Mouse (Mus musculus) lung, postnatal 4 days (tissue): ENCODE data around the gene Nectin2.

Experiments
- DNase-seq, 2 experiments: peaks; one replicate each; pipeline ENCODE4 v3.0.0; 2021

Nectin2 gene

DNA sequence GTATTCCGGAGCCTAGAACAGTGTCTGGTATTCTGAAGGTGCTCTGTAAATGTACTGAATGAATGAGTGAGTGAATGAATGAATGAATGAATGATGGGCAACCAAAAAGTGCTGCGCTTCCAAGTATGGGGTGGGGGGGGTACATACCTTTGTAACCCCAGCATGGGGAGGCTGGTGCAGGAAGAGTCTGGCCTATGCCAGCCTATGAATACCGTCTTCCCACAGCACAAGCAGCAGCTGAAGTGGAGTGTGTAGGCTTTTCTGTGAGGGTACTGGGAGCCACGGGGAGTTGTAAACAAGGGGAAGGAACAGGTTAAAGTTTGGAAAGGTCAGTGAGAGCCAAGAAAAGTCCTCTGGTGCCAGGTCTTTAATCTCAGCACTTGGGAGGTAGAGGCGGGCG is 6.5 kb downstream of the Nectin2 start:
- DNase-seq, result no peak

DNA sequence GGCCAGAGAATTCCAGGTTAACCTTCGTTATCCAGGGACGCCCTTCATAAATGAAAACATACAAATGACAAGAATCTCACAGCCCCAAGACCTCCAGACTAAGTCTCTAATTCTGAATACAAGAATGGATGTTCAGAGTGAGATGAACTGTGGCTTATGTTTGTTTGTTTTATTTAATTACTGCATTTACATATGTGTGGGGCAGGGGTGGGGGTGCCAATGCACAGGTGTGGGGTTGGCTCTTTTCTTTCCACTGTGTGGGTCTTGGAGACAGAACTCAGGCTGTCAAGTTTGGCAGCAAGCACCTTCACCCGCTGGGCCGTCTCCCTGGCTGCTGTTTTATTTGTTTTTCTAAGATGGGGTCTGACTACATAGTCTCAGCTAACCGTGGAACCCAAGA is 7.8 kb downstream of the Nectin2 start:
- DNase-seq, result no peak

DNA sequence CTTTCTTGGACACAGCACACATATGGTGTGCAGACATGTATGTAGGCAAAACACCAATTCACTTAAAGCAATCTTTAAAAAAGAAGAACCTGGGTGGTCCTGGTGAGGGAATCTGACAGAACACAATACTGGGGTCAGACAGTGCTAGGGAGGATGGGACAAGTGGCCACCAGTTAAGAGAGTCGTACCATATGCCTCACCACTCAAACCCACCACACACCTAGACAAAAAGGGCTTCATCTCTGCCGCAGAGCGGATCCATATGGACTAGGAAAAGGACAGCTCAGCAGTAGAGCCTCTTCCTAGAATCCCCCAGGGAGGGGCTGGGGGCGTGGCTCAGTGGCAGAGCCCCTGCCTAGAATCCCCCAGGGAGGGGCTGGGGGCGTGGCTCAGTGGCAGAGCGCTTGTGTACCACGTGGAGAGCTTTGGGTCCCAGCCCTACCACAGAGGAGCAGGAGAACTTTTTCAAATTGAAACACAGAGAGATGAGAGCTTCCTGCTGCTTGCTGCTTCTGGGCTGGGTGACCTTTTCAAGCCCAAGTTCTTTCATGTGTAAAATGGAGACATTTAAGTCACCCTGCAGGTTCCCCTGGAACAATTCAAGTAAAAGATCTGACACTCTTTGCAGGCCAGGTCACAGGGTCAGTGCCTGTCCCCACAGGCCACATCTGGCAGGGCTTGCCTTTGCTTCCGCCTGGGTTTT is 8.8 kb downstream of the Nectin2 start:
- peak; percentile 45 to 76 for DNase-seq

DNA sequence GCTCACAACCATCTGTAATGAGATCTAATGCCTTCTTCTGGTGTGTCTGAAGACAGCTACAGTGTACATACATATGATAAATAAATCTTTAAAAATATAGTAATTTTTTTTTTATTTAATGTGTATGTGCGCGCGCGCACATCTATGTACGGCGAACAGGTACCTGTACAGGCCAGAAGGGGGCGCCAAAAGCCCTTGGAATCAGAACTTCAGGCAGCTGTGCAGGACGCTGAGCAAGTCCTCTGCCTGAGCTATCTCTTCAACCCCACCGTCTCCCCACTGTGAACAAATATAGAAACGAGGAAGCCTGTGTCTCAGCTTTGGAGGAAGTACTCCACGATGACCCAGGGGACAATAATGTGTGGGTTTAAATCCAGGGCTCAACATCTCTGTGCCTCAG is 10.0 kb downstream of the Nectin2 start:
- DNase-seq, result peak in 1 of 2 experiments; percentile 46

DNA sequence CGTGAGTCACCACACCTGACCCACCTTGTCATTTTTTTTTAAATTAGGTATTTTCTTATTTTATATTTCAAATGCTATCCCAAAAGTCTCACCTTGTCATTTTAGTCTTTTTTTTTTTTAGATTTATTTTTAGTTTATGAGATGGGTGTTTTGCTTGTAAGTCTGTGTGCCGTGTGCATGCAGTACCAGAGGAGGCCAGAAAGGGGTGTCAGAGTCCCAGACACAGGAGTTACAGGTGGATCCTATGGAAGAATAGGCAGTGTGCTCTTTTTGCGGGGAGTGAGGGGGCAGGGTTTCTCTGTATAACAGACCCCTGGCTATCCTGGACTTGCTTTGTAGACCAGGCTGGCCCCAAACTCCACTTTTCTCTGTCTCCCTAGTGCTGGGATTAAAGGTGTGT is 11.5 kb downstream of the Nectin2 start:
- no peak for DNase-seq

DNA sequence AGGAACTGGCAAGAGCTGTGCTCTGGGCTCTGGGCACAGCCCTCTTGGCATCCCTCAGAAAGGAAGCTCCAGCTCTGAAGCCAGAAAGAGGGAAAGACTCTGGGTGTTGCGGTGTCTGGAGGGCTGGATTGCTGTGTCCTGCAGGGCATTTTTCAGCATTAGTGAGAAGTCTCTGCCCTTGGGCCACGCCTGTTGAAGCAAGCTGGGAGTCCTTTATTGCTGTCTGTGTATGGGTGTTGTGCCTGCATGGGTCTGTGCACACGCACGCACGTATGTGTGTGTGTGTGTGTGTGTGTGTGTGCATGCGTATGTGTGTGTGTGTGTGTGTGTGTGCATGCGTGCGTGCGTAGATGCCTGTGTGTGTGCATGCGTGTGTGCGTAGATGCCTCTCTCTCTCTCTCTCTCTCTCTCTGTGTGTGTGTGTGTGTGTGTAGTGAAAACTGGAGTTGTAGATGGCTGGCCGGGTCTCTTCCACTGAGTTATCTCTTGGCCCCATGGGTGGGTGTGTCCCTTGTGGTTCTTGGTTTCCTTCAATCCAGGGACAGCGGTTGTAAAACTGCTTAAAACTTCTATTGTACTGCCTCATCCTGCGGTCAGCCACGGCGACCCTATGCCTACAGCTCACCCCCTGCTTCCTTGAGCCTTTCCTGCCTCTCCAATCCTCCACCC is 13.8 kb downstream of the Nectin2 start:
- no peak for DNase-seq

DNA sequence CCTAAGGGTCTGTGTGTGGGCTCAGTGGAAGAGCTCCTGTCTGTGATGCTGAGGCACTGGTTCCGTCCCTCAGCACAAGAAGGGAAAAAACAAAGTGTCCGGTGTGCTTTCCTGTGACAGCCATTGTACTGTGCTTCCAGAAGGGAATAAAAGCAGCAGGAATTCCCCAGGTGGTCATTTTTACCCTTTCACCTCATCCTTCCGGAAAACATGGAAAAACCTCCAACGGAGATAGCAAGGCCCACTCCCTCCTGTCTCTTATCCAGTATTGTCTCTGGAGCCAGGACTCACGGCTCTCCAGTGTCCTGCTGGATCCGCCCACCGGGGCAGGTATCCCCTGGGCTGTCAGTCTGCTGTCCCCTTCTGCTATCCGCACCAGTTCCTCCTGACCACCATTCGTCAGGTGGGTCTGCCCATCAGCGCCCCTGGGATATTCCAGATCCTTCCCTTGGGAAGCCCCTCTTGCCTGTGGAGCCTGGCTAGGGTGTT is 16.1 kb downstream of the Nectin2 start:
- DNase-seq, result no peak

DNA sequence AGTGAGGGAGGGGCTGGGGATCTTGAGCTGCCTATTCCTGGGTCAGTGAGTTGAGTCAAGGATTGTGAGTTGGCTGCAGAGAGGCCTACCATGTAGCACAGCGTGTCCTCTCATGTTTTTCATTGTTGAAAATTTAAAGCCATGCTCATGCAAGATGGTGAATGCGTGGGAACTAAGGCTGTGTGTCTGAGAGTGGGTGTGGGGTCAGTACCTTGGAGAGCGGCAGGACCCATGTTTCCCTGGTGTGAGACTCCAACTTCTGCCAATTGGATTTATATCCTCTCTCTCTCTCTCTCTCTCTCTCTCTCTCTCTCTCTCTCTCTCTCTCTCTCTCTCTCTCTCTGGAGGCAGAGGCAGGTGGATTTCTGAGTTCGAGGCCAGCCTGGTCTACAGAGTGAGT is 23.7 kb downstream of the Nectin2 start:
- no peak for DNase-seq

DNA sequence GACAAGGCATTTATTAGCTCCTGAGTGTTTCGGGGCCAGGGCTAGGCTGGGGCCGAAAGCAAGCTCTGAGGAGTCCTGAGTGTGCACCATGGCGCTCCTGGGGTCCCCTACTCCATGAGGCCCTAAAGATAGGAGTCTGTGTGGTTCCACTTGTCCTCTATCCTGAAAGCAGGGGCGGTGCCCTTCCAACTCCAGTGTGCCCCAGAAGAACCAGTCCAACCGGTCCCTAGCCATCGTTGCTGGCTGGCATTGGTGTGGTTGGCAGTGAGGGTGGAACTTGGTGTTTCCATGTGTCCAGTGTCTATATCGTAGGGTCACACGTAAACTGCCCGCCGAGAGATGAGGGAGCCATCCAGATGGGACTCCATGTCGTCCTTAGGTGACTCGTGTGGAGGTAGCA is 26.1 kb downstream of the Nectin2 start:
- DNase-seq, result peak; percentile 60 to 74

DNA sequence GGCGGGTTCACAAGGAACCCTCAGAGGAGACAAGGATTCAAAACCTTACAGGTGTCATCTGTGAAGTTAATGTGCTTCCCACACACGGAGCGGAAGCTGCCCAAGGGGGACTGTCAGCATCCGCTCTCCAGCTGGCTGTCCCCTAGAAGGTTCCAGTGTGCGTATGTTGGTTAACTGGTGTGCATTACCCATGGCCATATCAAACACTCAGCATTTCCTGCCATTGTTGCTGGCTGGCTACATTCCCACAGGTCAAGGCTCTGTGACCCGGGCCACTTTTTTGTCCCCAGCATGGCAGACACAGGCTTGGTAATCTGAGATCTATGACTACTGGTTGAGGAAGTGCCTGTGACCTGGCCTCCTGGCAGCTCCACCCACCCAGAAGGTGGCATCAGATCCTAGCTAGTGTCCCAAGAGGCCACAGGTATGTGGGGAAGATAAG is 27.5 kb downstream of the Nectin2 start:
- peak; percentile 77 to 82 for DNase-seq

DNA sequence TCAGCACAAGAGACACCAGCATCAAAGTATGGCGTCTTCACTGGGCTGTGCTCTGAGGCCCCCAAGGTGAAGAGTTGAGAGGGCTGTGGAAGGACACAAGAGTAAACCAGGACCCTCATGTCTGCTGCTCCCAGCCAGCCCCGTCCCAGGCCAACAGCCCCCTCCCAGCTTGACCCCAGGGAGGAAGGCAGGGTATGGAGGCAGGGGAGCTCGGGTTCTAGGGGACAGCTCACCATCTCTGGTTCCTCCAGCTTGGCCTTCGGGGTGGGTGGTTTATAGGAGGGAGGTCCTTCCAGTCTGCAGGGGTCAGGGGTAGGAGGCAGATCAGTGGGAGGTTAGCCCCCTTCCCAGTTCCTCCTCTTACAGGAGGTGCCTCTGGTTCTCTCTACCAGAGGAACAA is 31.1 kb downstream of the Nectin2 start:
- DNase-seq, result no peak

DNA sequence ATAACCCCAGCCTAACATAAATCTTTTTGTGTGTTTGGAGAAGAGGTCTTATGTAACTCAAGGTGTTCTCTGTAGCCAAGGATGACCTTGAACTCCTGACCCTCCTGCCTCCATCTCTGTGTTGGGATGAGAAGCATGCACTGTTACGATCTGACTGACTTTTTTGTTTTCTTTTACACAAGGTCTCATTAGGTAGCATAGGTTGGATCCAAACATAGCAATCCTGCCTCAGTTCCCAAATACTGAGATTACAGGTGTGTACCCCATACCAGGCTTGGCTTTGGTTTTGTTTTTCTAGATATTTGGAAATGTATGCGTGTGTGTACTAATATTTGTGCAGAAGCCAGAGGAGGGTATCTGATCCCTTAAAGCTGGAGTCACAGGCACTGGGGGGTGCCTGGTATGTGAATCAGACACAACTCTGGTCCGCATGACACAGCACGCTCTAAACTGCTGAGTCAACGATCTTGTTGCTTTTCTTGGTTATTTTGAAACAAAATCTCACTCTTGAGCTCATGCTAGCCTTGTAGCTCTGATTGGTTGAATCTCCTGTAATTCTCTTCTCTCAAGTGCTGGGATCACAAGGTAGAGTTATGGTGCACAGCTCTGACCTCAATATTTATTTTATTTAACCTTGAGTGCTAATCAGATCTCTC is 31.9 kb downstream of the Nectin2 start:
- DNase-seq, result no peak

DNA sequence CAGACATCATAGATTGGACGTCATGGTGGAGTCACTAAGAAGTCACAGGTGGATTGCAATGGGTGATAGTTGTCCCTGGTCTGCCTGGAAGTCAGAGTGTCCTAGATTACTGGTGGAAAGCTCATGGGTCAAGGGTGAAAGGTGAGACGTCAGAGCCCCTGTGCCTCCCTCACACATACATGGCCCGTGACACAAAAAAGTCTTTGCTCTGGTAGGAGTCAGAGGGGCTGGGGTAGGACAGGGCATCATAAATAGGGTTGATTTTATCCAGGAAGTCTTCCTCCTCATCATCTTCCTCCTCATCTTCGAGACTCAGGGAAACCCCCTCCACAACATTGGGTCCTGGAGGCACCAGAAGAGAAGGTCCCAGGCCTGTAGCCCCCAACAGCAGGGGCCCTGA is 32.9 kb downstream of the Nectin2 start:
- DNase-seq, result no peak

DNA sequence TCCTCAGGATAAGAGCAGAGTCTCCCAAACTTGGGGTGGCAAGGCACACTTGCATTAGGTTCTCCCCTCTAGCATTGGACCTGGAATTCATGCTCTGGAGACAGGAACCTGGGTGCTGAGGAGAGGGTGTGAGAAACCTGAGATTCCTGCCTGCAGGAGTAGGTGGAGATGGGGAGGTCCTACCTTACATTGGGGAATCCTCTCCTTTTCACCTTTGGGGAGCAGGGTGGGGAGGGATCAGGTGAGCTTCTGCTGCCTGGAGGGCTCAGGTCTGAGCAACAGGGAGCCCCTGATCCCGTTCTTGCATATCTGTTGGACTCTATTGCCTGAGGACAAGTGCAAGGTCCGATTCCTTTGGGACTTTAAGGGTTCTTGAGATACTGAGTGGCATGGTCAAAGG is 33.5 kb downstream of the Nectin2 start:
- no peak for DNase-seq

DNA sequence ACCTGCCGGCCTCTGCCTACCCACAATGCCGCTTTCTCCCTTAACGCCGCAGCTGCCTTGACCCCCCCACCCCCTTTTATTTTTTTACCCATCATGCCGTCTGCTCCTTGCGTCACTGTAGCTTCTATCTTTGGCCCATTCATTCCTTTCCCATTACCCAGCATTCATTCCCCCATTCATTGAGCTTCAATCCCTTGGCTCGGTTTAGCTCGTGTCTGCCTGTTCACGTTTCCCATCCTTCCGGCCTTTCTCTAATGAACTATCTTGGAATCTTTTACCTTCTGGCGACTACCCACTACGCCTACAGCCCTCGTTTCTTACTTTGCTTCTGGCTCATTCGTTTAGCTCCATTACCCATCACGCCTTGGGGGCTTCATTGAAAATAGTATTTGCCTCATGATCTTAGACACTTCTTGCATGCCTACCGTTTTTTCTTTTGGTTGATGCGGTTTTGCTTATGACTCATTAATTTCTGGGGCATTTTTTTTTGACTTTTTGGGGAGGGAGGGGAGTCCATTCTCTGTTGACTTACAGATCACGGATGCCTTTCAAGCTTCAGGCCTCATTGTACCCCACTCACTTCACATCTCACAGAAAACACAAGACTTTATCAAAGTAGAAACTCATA is 34.1 kb downstream of the Nectin2 start:
- no peak for DNase-seq

DNA sequence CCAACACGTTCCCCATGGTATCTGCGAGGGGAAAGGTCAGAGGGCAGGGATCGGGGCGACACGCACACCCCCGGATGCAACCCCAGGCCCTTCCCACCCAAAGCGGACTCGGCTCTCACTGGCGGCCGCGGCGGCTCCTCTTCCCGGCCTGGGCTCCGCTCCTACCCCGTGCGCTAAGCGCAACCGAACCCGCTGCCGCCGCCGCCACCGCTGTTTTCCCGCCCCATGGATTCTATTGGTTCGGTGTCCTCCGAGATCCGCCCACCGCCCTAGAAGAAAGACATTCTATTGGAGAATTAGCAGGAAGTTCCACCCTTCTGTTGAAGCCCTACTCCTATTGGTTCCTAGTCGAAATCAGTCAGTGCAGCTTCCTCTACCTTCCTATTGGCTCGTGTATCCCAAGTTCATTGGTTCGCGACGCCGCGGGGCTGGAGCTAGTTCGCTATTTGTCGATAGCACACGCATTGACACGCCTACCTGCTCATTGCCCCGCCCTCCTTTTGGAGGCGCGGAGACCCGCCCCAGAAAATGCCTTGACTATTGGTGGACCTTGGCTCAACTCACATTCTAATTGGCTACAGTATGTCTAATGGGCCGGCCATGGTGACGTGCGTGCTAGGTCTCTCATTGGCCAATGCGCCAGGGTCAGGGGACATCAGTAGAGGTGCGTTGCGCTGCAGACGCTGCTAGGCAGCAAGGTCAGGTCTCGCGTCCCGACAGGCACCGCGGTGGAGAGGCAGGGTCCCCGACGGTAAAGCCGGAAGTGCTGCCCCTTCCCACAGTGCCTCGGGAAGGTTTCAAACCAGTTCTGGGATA is 34.8 kb downstream of the Nectin2 start, which contains the start of gene Tomm40:
Gene Tomm40, minus strand, starts transcription at position 200 of the 816 bp plus-strand sequence.
- DNase-seq, result peak; percentile 99 to 100

DNA sequence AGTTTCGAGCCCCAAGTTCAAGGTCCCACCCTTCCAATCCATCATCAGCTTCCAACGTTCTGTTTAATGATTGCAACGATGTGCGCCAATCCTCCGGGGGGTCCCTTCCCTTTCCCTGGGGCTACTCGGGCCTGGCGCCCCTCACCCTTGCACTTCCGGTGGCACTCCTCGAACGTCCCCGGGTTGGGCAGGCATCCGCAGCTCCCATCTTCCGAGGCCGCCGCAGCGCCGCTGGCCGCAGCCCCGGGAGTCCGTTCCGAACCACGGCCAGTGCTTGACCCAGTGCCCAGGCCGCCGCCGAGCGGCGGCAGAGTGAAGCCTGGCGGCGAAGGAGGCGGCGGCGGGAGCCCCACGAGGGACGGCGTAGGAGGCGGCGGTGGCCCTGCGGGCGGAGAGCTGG is 35.4 kb downstream of the Nectin2 start:
- DNase-seq, result no peak

DNA sequence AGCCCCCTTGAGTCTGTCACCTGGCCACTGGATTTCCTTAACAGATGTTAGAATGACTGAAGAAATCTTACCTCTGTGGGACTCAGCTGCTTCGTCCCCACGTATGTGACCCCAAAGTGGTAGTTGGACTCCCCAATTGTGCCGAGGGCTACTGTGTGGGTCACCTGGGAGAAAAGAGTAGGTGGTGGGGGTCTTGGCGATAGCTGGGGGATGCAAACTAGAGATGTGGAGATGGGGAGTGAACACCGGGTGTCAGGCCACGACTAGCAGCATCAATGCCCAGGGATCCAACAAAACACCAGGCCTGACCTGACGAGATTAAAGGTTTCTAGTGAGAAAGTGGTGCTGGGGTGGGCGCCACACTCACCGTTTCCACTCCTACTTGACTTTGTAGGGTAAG is 36.7 kb downstream of the Nectin2 start:
- DNase-seq, result no peak

DNA sequence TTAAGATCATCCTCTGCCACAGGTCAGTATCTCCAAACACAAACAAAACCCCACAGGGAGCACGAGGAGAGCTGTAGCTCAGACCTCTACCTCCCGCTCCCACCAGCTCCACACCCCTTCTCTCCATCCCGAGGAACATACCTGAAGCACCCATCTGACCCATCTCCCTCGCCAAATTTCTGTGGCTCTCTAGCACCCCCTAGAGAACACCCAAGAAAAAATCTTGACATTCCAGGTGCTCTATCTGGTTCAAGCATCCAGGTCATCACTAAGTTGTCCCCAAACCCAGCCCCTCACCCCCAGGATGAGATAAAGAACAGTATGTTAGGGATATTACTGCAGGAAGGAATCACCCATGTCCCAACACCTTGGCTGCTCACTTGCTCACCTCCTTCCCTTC is 37.1 kb downstream of the Nectin2 start:
- peak in 1 of 2 experiments; percentile 38 for DNase-seq

DNA sequence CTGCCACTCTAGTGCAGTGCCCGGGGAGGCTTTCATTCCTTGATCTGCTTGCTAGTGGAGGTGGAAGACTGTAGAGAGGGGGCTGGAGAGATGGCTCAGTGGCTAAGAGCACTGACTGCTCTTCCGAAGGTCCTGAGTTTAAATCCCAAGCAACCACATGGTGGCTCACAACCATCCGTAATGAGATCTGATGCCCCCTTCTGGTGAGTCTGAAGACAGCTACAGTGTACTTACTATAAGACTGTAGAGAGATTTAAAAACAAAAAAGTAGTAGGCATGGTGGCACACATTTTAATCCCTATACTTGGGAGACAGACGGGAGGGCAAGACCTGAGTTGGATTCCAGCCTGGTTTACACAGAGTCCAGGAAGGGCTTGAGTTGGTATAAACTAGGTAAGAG is 37.9 kb downstream of the Nectin2 start:
- no peak for DNase-seq

DNA sequence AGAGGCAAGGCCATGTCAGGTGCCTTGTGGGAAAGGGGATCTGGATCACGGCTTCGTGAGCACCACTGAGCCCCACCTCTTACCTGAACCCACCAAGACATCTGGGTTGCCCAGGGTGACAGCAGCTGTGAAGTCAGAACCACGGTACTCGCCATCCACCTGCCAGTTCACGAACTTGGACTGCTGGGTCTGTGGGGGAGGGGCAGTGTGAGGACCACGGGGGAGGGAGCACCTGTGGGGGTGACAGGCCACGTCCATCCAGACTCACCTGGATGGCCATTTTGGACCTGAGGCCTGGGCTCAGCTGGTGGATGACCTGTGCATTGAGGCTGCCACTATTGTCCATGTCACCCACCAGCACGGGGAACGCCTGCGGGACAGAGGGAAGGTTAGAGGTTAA is 39.6 kb downstream of the Nectin2 start:
- DNase-seq, result no peak

DNA sequence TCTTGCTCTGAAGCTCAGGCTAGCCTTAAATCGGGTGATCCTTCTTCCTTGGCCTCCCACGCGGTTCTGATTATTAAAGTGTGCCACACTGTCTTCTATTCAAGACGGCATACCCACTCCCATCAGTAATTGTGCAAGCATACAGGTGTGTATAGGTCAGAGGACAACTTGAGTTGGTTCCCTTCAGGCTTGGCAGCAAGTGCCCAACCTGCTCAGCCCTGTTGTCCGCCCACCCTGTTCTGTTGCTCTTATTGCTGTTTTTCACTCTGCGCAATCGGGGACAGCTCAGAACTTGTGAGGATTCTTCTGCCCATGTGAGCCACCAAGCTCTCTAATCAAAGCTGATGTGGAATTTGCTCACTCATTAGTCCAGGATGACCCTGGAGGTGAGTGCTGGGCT is 45.0 kb downstream of the Nectin2 start:
- no peak for DNase-seq

DNA sequence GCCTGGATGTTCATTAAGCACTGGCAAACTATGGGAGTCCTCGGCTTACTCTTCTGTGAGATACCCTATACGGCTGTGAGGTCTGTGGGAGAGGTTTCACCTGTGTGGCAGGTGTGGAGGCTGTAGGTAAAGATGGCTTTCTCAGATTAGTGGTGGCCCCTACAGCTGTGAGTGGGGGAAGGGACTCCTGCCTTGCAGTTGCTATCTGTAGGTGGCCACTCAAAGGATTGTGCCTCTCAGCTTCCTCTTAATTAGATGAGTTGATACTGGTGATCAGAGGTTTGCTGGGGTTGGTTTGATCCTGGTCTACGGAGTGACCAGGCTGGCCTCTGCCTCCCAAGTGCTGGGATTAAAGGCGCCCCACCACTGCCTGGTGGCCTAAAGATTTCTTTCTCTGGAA is 45.8 kb downstream of the Nectin2 start:
- no peak for DNase-seq
